29 mouse cellular contexts compared by ENCODE assay signal in the genomic region with DNA sequence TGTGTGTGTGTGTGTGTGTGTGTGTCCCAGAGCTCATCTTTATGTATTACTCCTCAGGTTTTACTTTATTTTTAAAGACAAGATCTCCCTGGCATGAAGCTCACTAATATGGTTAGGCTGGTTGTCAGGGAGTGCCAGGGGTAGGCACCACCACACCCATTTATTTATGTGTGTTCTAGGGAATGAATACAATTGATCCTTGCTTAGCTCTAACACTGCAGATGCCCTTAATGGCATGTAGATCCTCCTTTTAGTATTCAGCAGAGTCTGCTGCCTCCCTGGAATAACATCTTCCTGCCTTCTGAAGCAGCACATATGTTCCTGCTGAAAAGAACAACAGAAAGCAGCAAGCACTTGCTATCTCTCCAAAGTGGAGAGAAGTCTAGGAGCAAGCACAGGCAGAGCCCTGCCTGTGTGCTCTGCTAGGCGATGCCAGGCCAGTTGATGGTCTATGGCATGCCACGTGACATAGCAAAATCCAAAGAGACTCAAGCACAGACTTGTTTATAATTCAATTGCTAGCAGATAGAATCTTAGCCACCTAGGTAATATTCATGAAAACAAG.
DNase-seq lines count a peak whose midpoint lies in the region; ATAC-seq and TF ChIP-seq lines count a peak whose summit lies in the region.
"Had no signal": no experiment of that assay in that cellular context is flagged by ENCODE, and none has a peak within 500 bp of the region (broad histone marks: within the 10 kb centered on the region; RNA-seq: fewer than 3 reads in every experiment).

No protein-coding gene starts in this region.

- H3K9ac ChIP-seq in forebrain, postnatal 0 days: no peak overlapping the region
- no peak overlapping the region for H3K9ac ChIP-seq in forebrain, embryonic 15.5 days (replicated peaks)
- H3K9ac ChIP-seq in midbrain, embryonic 11.5 days (ENCODE audit: low read length): no peak overlapping the region
- no peak overlapping the region for H3K9ac ChIP-seq in midbrain, postnatal 0 days (replicated peaks; ENCODE audit: low read length, poor library complexity, severe bottlenecking)
- H3K9ac ChIP-seq in heart, embryonic 11.5 days (ENCODE audit: low read depth, low read length): no peak overlapping the region
- H3K9ac ChIP-seq: forebrain, embryonic 13.5 days; heart, embryonic 15.5 days; limb, embryonic 15.5 days; liver, embryonic 14.5 days had no signal

- H3K9me3 ChIP-seq in forebrain, postnatal 0 days (ENCODE audit: low read length): no peaks in the 10 kb centered on the region
- no peaks in the 10 kb centered on the region for H3K9me3 ChIP-seq in forebrain, embryonic 15.5 days
- H3K9me3 ChIP-seq in midbrain, embryonic 11.5 days (ENCODE audit: control insufficient read depth, low read length): no peaks in the 10 kb centered on the region
- no peaks in the 10 kb centered on the region for H3K9me3 ChIP-seq in midbrain, postnatal 0 days (ENCODE audit: low read length)
- no peaks in the 10 kb centered on the region for H3K9me3 ChIP-seq in heart, embryonic 11.5 days (replicated peaks; ENCODE audit: control insufficient read depth, low read length)
- H3K9me3 ChIP-seq: forebrain, embryonic 13.5 days; heart, embryonic 15.5 days; limb, embryonic 10.5 days; limb, embryonic 15.5 days had no signal

- no peak for TF ChIP-seq CTCF in forebrain, postnatal 0 days (IDR thresholded peaks at IDR 0.05; ENCODE audit: low read depth)
- no peak for TF ChIP-seq CTCF in midbrain, postnatal 0 days (IDR thresholded peaks at IDR 0.05)

- DNase-seq in forebrain, postnatal 0 days: no peak
- DNase-seq in midbrain, embryonic 11.5 days (ENCODE audit: low spot score, missing footprints): no peak
- no peak for DNase-seq in midbrain, postnatal 0 days (ENCODE audit: low spot score)
- peak; percentile 8 for DNase-seq in urinary bladder, postnatal 14 days (ENCODE audit: low spot score)
- DNase-seq in urinary bladder, postnatal 36 days (ENCODE audit: low spot score in 2 of 2): no peak
- DNase-seq: adrenal gland, adult 2 months; adrenal gland, postnatal 36 days; cerebellum, adult 2 months; cerebellum, postnatal 14 days; gastrocnemius, postnatal 14 days; kidney, adult 8-10 months; kidney, postnatal 4 days; lung, adult 2 months; lung, postnatal 10 days; retina, postnatal 1 day; right cerebral cortex, postnatal 14 days; spleen, adult 18-20 months; thymus, adult 2 months; thymus, postnatal 36 days had no signal

- WGBS in forebrain, postnatal 0 days: 80% methylated on average over 2 of the region's 2 CpGs
- WGBS in forebrain, embryonic 15.5 days: 87% methylated on average over 2 of the region's 2 CpGs
- 68% methylated on average over 2 of the region's 2 CpGs for WGBS in midbrain, embryonic 11.5 days
- 76% methylated on average over 2 of the region's 2 CpGs for WGBS in midbrain, postnatal 0 days
- 86% methylated on average over 2 of the region's 2 CpGs for WGBS in heart, embryonic 11.5 days (ENCODE audit: insufficient replicate concordance)

- no peak overlapping the region for H3K4me3 ChIP-seq in forebrain, postnatal 0 days (ENCODE audit: low read depth, low read length)
- H3K4me3 ChIP-seq in forebrain, embryonic 15.5 days: no peak overlapping the region
- no peak overlapping the region for H3K4me3 ChIP-seq in midbrain, embryonic 11.5 days (ENCODE audit: low read depth, low read length)
- no peak overlapping the region for H3K4me3 ChIP-seq in midbrain, postnatal 0 days (ENCODE audit: low read depth, low read length)
- H3K4me3 ChIP-seq in heart, embryonic 11.5 days (ENCODE audit: low read depth, low read length): no peak overlapping the region
- H3K4me3 ChIP-seq: forebrain, embryonic 13.5 days; heart, embryonic 15.5 days; limb, embryonic 10.5 days; limb, embryonic 15.5 days had no signal

- no peaks in the 10 kb centered on the region for H3K27me3 ChIP-seq in forebrain, postnatal 0 days (ENCODE audit: insufficient read depth, low read length)
- no peaks in the 10 kb centered on the region for H3K27me3 ChIP-seq in forebrain, embryonic 15.5 days
- H3K27me3 ChIP-seq in midbrain, embryonic 11.5 days (ENCODE audit: control insufficient read depth, insufficient read depth, low read length): no peaks in the 10 kb centered on the region
- no peaks in the 10 kb centered on the region for H3K27me3 ChIP-seq in midbrain, postnatal 0 days (ENCODE audit: insufficient read depth, low read length)
- no peaks in the 10 kb centered on the region for H3K27me3 ChIP-seq in heart, embryonic 11.5 days (ENCODE audit: control insufficient read depth, insufficient read depth, low read length)
- H3K27me3 ChIP-seq: forebrain, embryonic 13.5 days; heart, embryonic 15.5 days; limb, embryonic 15.5 days had no signal

- no peak overlapping the region for H3K27ac ChIP-seq in forebrain, postnatal 0 days (ENCODE audit: low read depth, low read length)
- no peak overlapping the region for H3K27ac ChIP-seq in forebrain, embryonic 15.5 days (replicated peaks)
- H3K27ac ChIP-seq in midbrain, embryonic 11.5 days (ENCODE audit: low read depth, low read length): no peak overlapping the region
- H3K27ac ChIP-seq in midbrain, postnatal 0 days (ENCODE audit: low read depth, low read length): no peak overlapping the region
- no peak overlapping the region for H3K27ac ChIP-seq in heart, embryonic 11.5 days (ENCODE audit: low read depth, low read length)
- H3K27ac ChIP-seq: forebrain, embryonic 13.5 days; heart, embryonic 15.5 days; kidney, postnatal 0 days; limb, embryonic 10.5 days; limb, embryonic 15.5 days; liver, embryonic 14.5 days; macrophage had no signal

- ATAC-seq in forebrain, postnatal 0 days: peak; percentile 61
- no peak for ATAC-seq in forebrain, embryonic 15.5 days (replicated peaks)
- ATAC-seq in midbrain, embryonic 11.5 days (ENCODE audit: low FRiP score): peak; percentile 73; the same call in 1 of the 2 replicates
- ATAC-seq in midbrain, postnatal 0 days (ENCODE audit: low FRiP score): no peak
- no peak for ATAC-seq in heart, embryonic 11.5 days (replicated peaks; ENCODE audit: insufficient number of reproducible peaks, low FRiP score, low TSS enrichment)
- ATAC-seq: forebrain, embryonic 13.5 days; intestine, embryonic 16.5 days had no signal

- no peaks in the 10 kb centered on the region for H3K4me1 ChIP-seq in forebrain, postnatal 0 days (ENCODE audit: insufficient read depth)
- H3K4me1 ChIP-seq in forebrain, embryonic 15.5 days: no peaks in the 10 kb centered on the region
- no peaks in the 10 kb centered on the region for H3K4me1 ChIP-seq in midbrain, embryonic 11.5 days (ENCODE audit: control insufficient read depth, insufficient read depth, low read length)
- no peaks in the 10 kb centered on the region for H3K4me1 ChIP-seq in midbrain, postnatal 0 days (ENCODE audit: insufficient read depth, low read length)
- H3K4me1 ChIP-seq in heart, embryonic 11.5 days (ENCODE audit: control insufficient read depth, insufficient read depth, low read length): peaks cover 3% of the 10 kb centered on the region; the same call in 1 of the 2 replicates
- H3K4me1 ChIP-seq: forebrain, embryonic 13.5 days; heart, embryonic 15.5 days; limb, embryonic 15.5 days had no signal

- H3K36me3 ChIP-seq in forebrain, postnatal 0 days (ENCODE audit: insufficient read depth): no peaks in the 10 kb centered on the region
- no peaks in the 10 kb centered on the region for H3K36me3 ChIP-seq in forebrain, embryonic 15.5 days
- no peaks in the 10 kb centered on the region for H3K36me3 ChIP-seq in midbrain, embryonic 11.5 days (ENCODE audit: control insufficient read depth, insufficient read depth, low read length)
- no peaks in the 10 kb centered on the region for H3K36me3 ChIP-seq in midbrain, postnatal 0 days (ENCODE audit: insufficient read depth, low read length)
- H3K36me3 ChIP-seq in heart, embryonic 11.5 days (ENCODE audit: control insufficient read depth, insufficient read depth, low read length): no peaks in the 10 kb centered on the region
- H3K36me3 ChIP-seq: heart, embryonic 15.5 days; limb, embryonic 10.5 days; limb, embryonic 15.5 days had no signal

- no peak overlapping the region for H3K4me2 ChIP-seq in forebrain, postnatal 0 days (ENCODE audit: low read depth)
- no peak overlapping the region for H3K4me2 ChIP-seq in forebrain, embryonic 15.5 days (replicated peaks)
- no peak overlapping the region for H3K4me2 ChIP-seq in midbrain, embryonic 11.5 days
- no peak overlapping the region for H3K4me2 ChIP-seq in midbrain, postnatal 0 days (ENCODE audit: low read depth, low read length, poor library complexity, severe bottlenecking)
- no peak overlapping the region for H3K4me2 ChIP-seq in heart, embryonic 11.5 days
- H3K4me2 ChIP-seq: forebrain, embryonic 13.5 days; heart, embryonic 15.5 days; limb, embryonic 15.5 days had no signal

Comparison
In these comparisons a context has a peak if more than half of its experiments do, and no peak if none do; other contexts are left out.
1. ATAC-seq: peak in forebrain, postnatal 0 days (single experiment) and midbrain, embryonic 11.5 days (single experiment); none in forebrain, embryonic 15.5 days (single experiment), midbrain, postnatal 0 days (single experiment) and heart, embryonic 11.5 days (single experiment).